Mouse (Mus musculus) adrenal gland, postnatal 25 days (tissue): ENCODE results near the gene Gm8994. TPM values are rescaled to one million over a fixed set of nuclear protein-coding genes. Genes with fewer than 3 reads are reported as not detected.

Source experiments
- DNase-seq: peaks from one replicate; pipeline ENCODE4 v3.0.0; 2021; ENCODE audit warnings: mixed read lengths
- total RNA-seq: library from RNA; stranded (reverse); gene quantifications from 2 replicates; pipeline ENCODE4 v1.2.3, GENCODE M21; 2021

Gm8994 gene
- total RNA-seq, 1 experiment from 2014 or later, result not detected

DNA sequence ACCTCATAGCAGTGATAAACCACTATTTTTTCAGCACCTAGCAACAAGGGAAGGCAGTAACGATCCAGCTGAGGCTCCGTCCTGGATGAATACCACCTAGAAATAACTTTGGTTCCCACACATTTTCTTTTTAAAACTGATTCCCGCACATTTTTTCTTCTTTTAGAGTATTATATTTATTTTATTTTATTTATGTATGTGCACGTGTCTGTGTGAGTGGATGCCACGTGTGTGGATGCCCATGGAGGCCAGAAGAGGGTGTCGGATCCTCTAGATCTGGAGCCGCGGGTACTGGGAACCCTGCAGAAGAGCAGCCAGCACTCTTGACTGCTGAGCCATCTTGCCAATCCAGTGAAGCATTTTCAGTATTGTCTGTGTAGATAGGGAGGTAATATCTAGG is 36.0 kb downstream of the Gm8994 start:
- DNase-seq, result no peak

DNA sequence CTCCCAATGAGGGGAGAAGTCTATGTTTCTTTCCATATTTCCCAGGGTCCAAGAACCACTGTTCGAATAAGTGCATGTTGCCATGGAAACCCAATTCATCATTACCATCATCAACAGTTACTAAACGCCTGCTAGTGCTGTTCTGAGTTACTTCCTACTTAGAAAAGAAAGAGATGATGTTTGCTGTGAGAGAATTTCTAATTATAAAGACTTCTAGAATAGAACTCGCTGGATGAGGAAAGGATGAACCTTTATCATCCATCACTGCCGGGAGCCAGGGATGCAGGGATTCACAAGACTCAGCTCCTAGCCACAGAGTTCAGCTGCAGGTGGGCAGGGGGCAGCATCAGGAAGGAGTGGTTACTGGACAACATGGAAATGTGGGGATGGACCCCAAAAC is 36.7 kb downstream of the Gm8994 start:
- no peak for DNase-seq

DNA sequence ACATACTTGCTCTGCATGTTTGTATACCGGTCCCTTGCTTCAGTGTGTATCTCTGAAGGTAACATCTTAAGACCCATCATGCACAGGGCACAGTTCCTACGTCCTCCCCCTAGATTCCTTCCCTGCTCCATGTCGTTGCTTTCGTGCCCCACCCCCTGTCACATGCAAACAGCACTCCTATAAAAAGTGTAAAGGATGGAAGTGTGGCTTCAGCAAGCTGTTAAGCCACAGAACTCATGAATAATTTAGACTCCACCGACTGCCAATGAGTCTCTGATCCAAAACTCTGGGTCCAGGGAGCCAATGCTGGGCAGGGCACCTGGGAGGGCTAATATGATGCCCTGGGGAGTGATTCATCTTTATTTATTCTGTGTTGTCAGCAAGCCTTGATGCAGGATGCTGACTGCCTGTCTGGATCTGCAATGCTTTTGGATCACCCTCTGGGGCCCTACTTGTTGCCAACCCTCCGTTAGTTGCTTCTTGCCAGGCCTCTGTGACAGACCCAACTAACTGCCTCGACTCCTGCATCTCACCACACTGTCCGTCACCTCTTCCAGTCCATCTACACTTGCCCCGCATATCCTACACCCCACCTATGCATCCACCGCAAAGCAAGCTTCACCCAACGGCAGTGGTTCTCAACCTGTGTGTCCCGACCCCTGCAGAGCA is 37.2 kb downstream of the Gm8994 start:
- DNase-seq, result no peak

- DNase-seq, result no peak
Measured at GRCm38 (mm10) chr6:136376097-136376496, 48.8 kb downstream of the Gm8994 start.

Other genes starting within 250 kb of the Gm8994 start
- 0.05 and 1.4 TPM in 2 replicates for gene Grin2b, start 154.0 kb upstream of the Gm8994 start, total RNA-seq
- not detected in 2 replicates for gene E330021D16Rik, start 88.0 kb downstream of the Gm8994 start, total RNA-seq
- gene Atf7ip, start 178.6 kb downstream of the Gm8994 start, total RNA-seq, result 84.0 and 117 TPM in 2 replicates